Mouse (Mus musculus): ENCODE data around the gene Gm21913.
"Not testable (repeated sequence)": the region's sequence is repeated elsewhere in the genome, so short reads cannot be mapped to it uniquely, and the experiment has no call there.

The Gm21913 gene

DNA sequence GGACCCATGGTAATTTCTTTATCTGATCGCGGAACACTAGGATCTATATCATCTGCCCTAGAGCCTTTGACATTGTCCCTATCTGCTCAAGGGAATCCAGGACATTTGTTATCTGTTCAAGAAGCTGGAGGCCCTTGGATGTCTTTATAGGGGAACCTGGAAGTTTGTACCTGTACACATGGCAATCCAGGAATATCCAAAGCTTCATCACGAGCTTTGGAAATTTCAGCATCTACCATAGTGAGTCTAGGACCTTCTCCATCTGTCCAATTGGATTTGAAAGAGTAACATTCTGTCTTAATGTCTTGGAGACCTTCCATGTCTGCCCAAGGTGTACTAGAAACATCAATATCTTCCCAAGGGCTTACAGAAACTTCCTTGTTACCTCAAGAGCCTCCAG, at the start of gene Gm21913:
Gene Gm21913, plus strand, starts transcription at position 301 of the 400 bp plus-strand sequence.
- not testable (repeated sequence) for DNase-seq (ENCODE audit: low spot score)

Data from c-Kit-positive CD71-positive TER-119-positive erythroid progenitor cells, embryonic 14.5 days (primary cell).